In genomic region chr9:92589021-92589420, GRCm38 (mm10) we compare ENCODE assay signal across 17 mouse cellular contexts. TPM values are rescaled to one million over a fixed set of nuclear protein-coding genes. Genes with fewer than 3 reads are reported as not detected.
DNase-seq lines count a peak whose midpoint lies in the region; TF ChIP-seq lines count a peak whose summit lies in the region.
"Had no signal": no experiment of that assay in that cellular context is flagged by ENCODE, and none has a peak within 500 bp of the region (broad histone marks: within the 10 kb centered on the region; RNA-seq: fewer than 3 reads in every experiment).

No protein-coding gene starts in this region.

- no peak for TF ChIP-seq CTCF in layer of hippocampus, adult 2 months (conservative IDR thresholded peaks at IDR 0.05)

- peak; percentile 79 for DNase-seq in heart, adult 11 months
- no peak for DNase-seq in heart, postnatal 14 days
- peak; percentile 80 for DNase-seq in adrenal gland, adult 2 months
- peak; percentile 52 for DNase-seq in adrenal gland, postnatal 10 days
- peak; percentile 10 for DNase-seq in testis, postnatal 14 days (ENCODE audit: low spot score)
- no peak for DNase-seq in layer of hippocampus, adult 2 months (ENCODE audit: low spot score in 2 of 2)
- DNase-seq in cerebellum, adult 11 months, result no peak
- DNase-seq: cerebellum, adult 18-20 months; cerebellum, adult 9-11 months; cerebellum, postnatal 36 days; heart, adult 2 months; kidney, adult 2 months had no signal

- intact Hi-C loops in heart, postnatal 14 days (cut with DNase I), result no loop called here

- H3K4me3 ChIP-seq in layer of hippocampus, adult 2 months, result no peak overlapping the region
- H3K4me3 ChIP-seq: embryonic facial prominence, embryonic 13.5 days; forebrain, embryonic 13.5 days; heart, adult 2 months; heart, embryonic 15.5 days; hindbrain, embryonic 10.5 days; hindbrain, embryonic 15.5 days had no signal

- H3K27ac ChIP-seq in layer of hippocampus, adult 2 months, result no peak overlapping the region
- H3K27ac ChIP-seq: embryonic facial prominence, embryonic 13.5 days; forebrain, embryonic 13.5 days; heart, adult 2 months; heart, embryonic 15.5 days; hindbrain, embryonic 10.5 days; hindbrain, embryonic 15.5 days had no signal

RNA-seq across cellular contexts. Expression of gene Plod2, which starts 47.0 kb away (rescaled TPM):
- total RNA-seq in heart, postnatal 14 days (2021), result 10 to 100 TPM; 20.1 to 23.4 TPM
- 100 to 1,000 TPM; 134 to 206 TPM for total RNA-seq in adrenal gland, adult 2 months (2021)
- polyA plus RNA-seq in adrenal gland, adult 2 months (2012; rRNA removed), result 46.7 and 49.0 TPM in 2 replicates
- 100 to 1,000 TPM in 1 of 2 experiments, 10 to 100 TPM in 1; 95.6 to 128 TPM for total RNA-seq in adrenal gland, postnatal 10 days (2021)
- 1 to 10 TPM; 7.6 to 8.1 TPM for total RNA-seq in layer of hippocampus, adult 2 months (2021)

Comparison
In these comparisons a context has a peak if more than half of its experiments do, and no peak if none do; other contexts are left out.
1. DNase-seq: peak in heart, adult 11 months (single experiment), adrenal gland, adult 2 months (single experiment), adrenal gland, postnatal 10 days (single experiment) and testis, postnatal 14 days (single experiment); none in heart, postnatal 14 days (0 of 2), layer of hippocampus, adult 2 months (0 of 2) and cerebellum, adult 11 months (single experiment).